Mouse (Mus musculus): ENCODE results near the gene Ccdc187.

DNA sequence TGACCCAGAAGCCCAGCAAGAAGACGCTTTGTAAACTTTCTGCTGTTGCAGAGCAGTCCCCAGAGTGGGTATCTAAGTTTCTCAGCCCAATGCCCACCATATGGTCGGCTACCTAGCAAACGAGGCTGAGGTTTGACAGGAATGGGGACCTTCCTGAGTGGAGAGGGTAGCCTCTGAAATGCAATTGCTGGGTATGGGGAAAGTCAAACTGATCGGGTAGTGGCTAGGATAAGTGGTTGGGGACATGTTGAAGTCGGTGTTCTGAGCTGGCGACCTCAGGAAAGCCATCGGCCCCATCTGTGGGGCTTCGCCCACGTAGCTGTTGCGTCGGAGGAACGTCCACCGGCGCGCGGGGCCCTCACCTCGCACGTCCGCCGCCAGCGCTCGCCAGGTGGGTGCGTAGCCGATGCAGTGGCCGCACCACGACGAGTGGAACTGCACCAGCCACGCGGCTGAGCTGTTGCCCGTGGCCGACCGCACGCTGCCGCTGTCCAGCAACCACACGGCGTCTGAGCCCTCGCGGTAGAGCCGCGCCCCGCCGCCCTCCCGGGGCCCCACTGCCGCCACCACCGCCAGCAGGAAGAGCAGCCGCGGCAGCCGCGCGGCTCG is 57.6 kb downstream of the Ccdc187 start:
- no peak for TF ChIP-seq POLR2A (IDR thresholded peaks at IDR 0.05; ENCODE audit: extremely low read depth, insufficient read depth, low read length)
- no peak for TF ChIP-seq CTCF (IDR thresholded peaks at IDR 0.05; ENCODE audit: low read depth, low read length)
